Mouse (Mus musculus) lung, postnatal 0 days (tissue): ENCODE measurements around the gene Pdpn.

Experiments
- CTCF ChIP-seq: IDR thresholded peaks from 2 replicates; pipeline ENCODE4 v1.5.1; 2016; ENCODE audit warnings: antibody characterized with exemption, mild to moderate bottlenecking
- EP300 ChIP-seq: IDR thresholded peaks from 2 replicates; pipeline ENCODE4 v1.6.1; 2016; ENCODE audit warnings: antibody characterized with exemption, mild to moderate bottlenecking, control low read depth

GRCm38 (mm10) chr4:143299325-143300070 lies at the start of gene Pdpn:
- TF ChIP-seq CTCF (no peak), EP300 (no peak)
